Mouse (Mus musculus): ENCODE data around the gene Dapk1. TPM values are rescaled to one million over a fixed set of nuclear protein-coding genes. Genes with fewer than 3 reads are reported as not detected.
A peak's percentile ranks its signal among the peaks of the same experiment; 100 is the strongest.

Dapk1 gene
- polyA plus RNA-seq, 1 experiment from 2014 or later = 8.2 TPM

DNA sequence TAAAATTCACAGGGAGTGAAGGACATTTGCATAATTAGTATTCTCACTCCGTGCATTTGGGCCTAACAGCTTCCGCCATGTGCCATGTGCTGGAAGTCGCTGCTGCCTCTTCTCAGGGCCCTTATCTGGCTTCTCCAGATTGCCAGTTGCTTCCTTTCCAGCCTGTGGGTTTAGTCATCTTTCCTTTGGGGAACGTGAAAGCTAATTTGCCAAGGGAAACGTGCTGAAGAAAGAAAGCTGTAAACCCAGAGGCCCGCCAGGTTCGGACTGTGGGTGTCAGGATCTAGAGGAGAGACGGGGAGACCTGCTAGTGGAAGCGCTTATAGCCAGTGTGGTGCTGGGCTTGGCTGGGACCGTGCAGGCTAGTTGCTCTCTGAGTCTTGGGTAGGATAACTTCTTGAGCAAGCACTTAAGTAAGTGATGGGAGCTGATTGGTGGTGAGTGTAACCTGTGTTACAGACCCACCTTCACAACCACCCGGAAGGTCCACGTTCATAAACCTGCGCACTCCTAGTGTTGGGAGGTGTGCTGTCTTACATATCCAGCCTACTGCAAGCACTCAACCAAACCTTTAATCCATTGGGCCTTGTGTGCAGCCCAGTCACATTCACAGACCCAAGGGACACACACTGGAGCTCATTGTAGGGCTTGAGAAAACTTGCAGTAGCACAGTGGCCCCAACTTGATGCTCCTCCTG lies 141.8 kb downstream of the Dapk1 start:
- no peak for ATAC-seq (ENCODE audit: extremely low read depth, insufficient number of reproducible peaks, low FRiP score, low TSS enrichment)
- H3K9ac ChIP-seq = no peak overlapping the region
- H3K9me3 ChIP-seq = 0 out of 2 replicates have a peak, but pooled peaks cover 2% of the 10 kb centered on the region
- H3K4me3 ChIP-seq = no peak overlapping the region
- H3K27ac ChIP-seq (replicated peaks) = peak overlapping the region; percentile 65
- peak overlapping the region; percentile 3 for H3K4me2 ChIP-seq
- peaks cover 19% of the 10 kb centered on the region for H3K4me1 ChIP-seq
- H3K36me3 ChIP-seq = peaks cover 20% of the 10 kb centered on the region
- no peaks in the 10 kb centered on the region for H3K27me3 ChIP-seq (replicated peaks)
- WGBS = 46% methylated on average over 13 of the region's 13 CpGs

GRCm38 (mm10) chr13:60744078-60744460 lies 142.3 kb downstream of the Dapk1 start:
- WGBS = 23% methylated on average over 7 of the region's 7 CpGs
- H3K27ac ChIP-seq (replicated peaks) = peak overlapping the region; percentile 65
- H3K27me3 ChIP-seq (replicated peaks) = no peaks in the 10 kb centered on the region
- peak; percentile 21; the same call in 1 of the 2 replicates for ATAC-seq (ENCODE audit: extremely low read depth, insufficient number of reproducible peaks, low FRiP score, low TSS enrichment)
- 0 out of 2 replicates have a peak, but pooled peaks cover 2% of the 10 kb centered on the region for H3K9me3 ChIP-seq
- peaks cover 18% of the 10 kb centered on the region for H3K4me1 ChIP-seq
- H3K36me3 ChIP-seq = peaks cover 20% of the 10 kb centered on the region
- no peak overlapping the region for H3K4me3 ChIP-seq
- no peak overlapping the region for H3K9ac ChIP-seq
- peak overlapping the region; percentile 3; the same call in 1 of the 2 replicates for H3K4me2 ChIP-seq

DNA sequence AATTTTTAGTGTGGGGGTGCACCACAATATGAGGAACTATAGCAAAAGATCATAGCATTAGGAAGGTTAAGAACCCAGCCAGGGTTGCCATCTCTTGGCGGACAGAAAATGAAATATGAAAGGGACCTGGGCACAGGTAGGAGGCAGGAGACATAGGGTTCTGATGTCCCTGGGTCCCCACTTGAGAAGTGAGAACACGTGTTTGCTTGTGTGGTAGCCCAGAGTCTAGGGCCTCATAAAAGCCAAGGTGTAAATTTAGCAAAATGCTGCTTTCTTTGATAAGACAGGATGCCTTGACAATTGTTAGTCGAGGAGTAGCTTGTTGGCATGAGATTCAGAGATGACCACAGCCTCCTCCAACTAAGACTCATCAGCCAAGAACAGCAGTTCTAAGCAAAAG lies 143.0 kb downstream of the Dapk1 start:
- no peak overlapping the region for H3K4me3 ChIP-seq
- no peak overlapping the region for H3K9ac ChIP-seq
- H3K27ac ChIP-seq (replicated peaks) = no peak overlapping the region
- no peak for ATAC-seq (ENCODE audit: extremely low read depth, insufficient number of reproducible peaks, low FRiP score, low TSS enrichment)
- 61% methylated on average over 3 of the region's 3 CpGs for WGBS
- H3K4me2 ChIP-seq = no peak overlapping the region
- peaks cover 21% of the 10 kb centered on the region for H3K36me3 ChIP-seq
- peaks cover 18% of the 10 kb centered on the region for H3K4me1 ChIP-seq
- H3K9me3 ChIP-seq = 0 out of 2 replicates have a peak, but pooled peaks cover 2% of the 10 kb centered on the region
- no peaks in the 10 kb centered on the region for H3K27me3 ChIP-seq (replicated peaks)

DNA sequence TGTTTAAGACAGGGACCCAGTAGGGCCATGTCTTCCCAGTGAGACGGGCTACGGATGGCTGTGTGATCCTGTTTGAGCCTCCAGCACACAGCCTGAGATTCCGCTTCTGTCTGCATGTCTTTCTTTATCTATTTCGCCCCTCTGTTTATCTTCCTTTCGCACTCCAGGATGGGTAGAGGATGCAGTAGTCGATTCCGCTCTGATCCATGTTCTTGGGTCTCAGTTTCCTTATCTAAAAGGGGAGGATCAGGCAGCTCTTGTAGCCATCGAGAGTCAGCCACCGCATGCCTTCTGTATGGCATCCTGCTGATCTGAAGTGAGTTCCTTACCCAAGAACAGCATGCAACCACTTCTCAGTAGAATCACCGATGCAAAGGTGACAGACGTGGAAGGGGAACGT lies 143.6 kb downstream of the Dapk1 start:
- WGBS = 52% methylated on average over 12 of the region's 12 CpGs
- H3K27ac ChIP-seq (replicated peaks) = no peak overlapping the region

GRCm38 (mm10) chr13:60746271-60746670 lies 144.5 kb downstream of the Dapk1 start:
- 36% methylated on average over 1 of the region's 1 CpGs for WGBS
- Histone ChIP-seq H3K9me3 (no peaks in the 10 kb centered on the region), H3K4me2 (no peak overlapping the region), H3K4me3 (no peak overlapping the region), H3K27ac (replicated peaks) (no peak overlapping the region), H3K4me1 (peaks cover 18% of the 10 kb centered on the region), H3K36me3 (peaks cover 16% of the 10 kb centered on the region), H3K27me3 (replicated peaks) (no peaks in the 10 kb centered on the region), H3K9ac (no peak overlapping the region)
- ATAC-seq (ENCODE audit: extremely low read depth, insufficient number of reproducible peaks, low FRiP score, low TSS enrichment) = no peak

More for the DNA sequence above, 143.6 kb downstream of the Dapk1 start:
- no peaks in the 10 kb centered on the region for H3K27me3 ChIP-seq (replicated peaks)
- H3K4me3 ChIP-seq = no peak overlapping the region
- H3K9ac ChIP-seq = no peak overlapping the region
- H3K4me2 ChIP-seq = no peak overlapping the region
- ATAC-seq (ENCODE audit: extremely low read depth, insufficient number of reproducible peaks, low FRiP score, low TSS enrichment) = no peak
- H3K9me3 ChIP-seq = no peaks in the 10 kb centered on the region
- peaks cover 18% of the 10 kb centered on the region for H3K4me1 ChIP-seq
- peaks cover 15% of the 10 kb centered on the region for H3K36me3 ChIP-seq

- no peak overlapping the region for H3K27ac ChIP-seq (replicated peaks)
- no peak for ATAC-seq (ENCODE audit: extremely low read depth, insufficient number of reproducible peaks, low FRiP score, low TSS enrichment)
- peaks cover 18% of the 10 kb centered on the region for H3K4me1 ChIP-seq
These were observed 145.5 kb downstream of the Dapk1 start for GRCm38 (mm10) chr13:60747201-60747600.

DNA sequence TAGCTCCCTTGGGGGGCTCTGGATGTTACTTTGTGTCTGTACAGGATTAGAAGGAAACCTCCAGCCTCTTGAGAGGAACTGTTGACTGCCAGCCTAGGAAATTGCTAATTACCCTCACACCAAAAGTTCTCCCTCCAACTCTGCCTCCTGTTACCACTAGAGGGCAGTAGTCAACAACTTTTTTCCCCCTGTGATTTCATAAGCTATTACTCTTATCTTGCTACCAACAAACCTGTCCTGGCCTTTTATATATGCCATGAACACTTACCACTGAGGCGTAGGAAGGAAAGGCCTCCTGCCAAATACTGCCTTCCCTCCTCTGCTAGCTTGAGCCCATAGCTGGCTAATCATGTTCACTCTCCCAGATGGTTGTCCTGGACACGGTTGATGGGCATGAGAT lies 146.8 kb downstream of the Dapk1 start:
- Histone ChIP-seq H3K36me3 (peaks cover 37% of the 10 kb centered on the region), H3K27ac (replicated peaks) (no peak overlapping the region), H3K4me3 (no peak overlapping the region), H3K9me3 (peaks cover 3% of the 10 kb centered on the region; the same call in 1 of the 2 replicates), H3K4me1 (peaks cover 5% of the 10 kb centered on the region), H3K4me2 (no peak overlapping the region), H3K9ac (no peak overlapping the region), H3K27me3 (replicated peaks) (no peaks in the 10 kb centered on the region)
- WGBS = 81% methylated on average over 2 of the region's 2 CpGs
- no peak for ATAC-seq (ENCODE audit: extremely low read depth, insufficient number of reproducible peaks, low FRiP score, low TSS enrichment)

More at GRCm38 (mm10) chr13:60747201-60747600, 145.5 kb downstream of the Dapk1 start:
- no peak overlapping the region for H3K4me3 ChIP-seq
- no peaks in the 10 kb centered on the region for H3K9me3 ChIP-seq
- no peak overlapping the region for H3K4me2 ChIP-seq
- WGBS = 79% methylated on average over 1 of the region's 1 CpGs
- no peaks in the 10 kb centered on the region for H3K27me3 ChIP-seq (replicated peaks)
- peaks cover 23% of the 10 kb centered on the region for H3K36me3 ChIP-seq
- H3K9ac ChIP-seq = no peak overlapping the region

DNA sequence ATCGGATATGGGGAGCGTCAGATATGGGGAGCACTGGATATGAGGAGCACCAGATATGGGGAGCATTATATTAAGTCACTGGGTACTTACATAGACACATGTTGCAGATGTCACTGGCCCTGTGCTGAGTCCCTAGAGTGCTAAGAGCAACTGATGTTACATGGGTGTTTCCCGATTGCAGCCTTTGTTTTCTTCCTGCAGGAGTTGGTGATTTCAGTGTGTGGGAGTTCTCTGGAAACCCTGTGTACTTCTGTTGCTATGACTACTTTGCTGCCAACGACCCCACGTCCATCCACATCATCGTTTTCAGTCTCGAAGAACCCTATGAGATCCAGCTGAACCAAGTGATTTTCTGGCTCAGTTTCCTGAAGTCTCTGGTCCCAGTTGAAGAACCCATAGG lies 149.2 kb downstream of the Dapk1 start:
- 84% methylated on average over 7 of the region's 7 CpGs for WGBS
- Histone ChIP-seq H3K4me3 (no peak overlapping the region), H3K27me3 (replicated peaks) (no peaks in the 10 kb centered on the region), H3K36me3 (peaks cover 44% of the 10 kb centered on the region), H3K9ac (no peak overlapping the region), H3K4me1 (no peaks in the 10 kb centered on the region), H3K9me3 (peaks cover 3% of the 10 kb centered on the region; the same call in 1 of the 2 replicates), H3K4me2 (no peak overlapping the region), H3K27ac (replicated peaks) (no peak overlapping the region)
- ATAC-seq (ENCODE audit: extremely low read depth, insufficient number of reproducible peaks, low FRiP score, low TSS enrichment) = no peak

DNA sequence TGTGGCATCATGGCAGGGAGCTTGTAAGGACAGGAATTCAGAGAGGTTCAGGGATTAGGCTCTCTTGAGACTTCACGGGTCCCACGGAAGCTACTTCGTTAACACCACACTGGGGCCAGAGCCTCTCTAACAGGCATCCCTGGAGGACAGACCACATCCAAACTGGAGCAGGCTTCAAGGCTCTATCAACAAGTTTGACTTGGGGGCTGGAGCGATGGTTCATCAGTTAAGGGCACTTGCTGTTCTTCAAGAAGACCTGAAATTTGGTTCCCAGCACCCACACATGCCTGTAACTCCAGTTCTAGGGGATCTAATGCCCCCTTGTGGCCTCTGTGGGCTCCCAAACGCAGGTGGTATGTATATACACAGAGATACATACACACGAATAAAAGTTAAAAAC lies 151.5 kb downstream of the Dapk1 start:
- H3K4me3 ChIP-seq = no peak overlapping the region
- H3K9me3 ChIP-seq = peaks cover 3% of the 10 kb centered on the region; the same call in 1 of the 2 replicates
- no peaks in the 10 kb centered on the region for H3K27me3 ChIP-seq (replicated peaks)
- no peak overlapping the region for H3K9ac ChIP-seq
- H3K4me1 ChIP-seq = no peaks in the 10 kb centered on the region
- WGBS = 89% methylated on average over 6 of the region's 6 CpGs
- peaks cover 46% of the 10 kb centered on the region for H3K36me3 ChIP-seq
- ATAC-seq (ENCODE audit: extremely low read depth, insufficient number of reproducible peaks, low FRiP score, low TSS enrichment) = no peak
- no peak overlapping the region for H3K27ac ChIP-seq (replicated peaks)
- no peak overlapping the region for H3K4me2 ChIP-seq

GRCm38 (mm10) chr13:60755251-60755650 lies 153.5 kb downstream of the Dapk1 start:
- Histone ChIP-seq H3K4me2 (no peak overlapping the region), H3K4me1 (no peaks in the 10 kb centered on the region), H3K27ac (replicated peaks) (no peak overlapping the region), H3K9ac (no peak overlapping the region), H3K9me3 (peaks cover 3% of the 10 kb centered on the region; the same call in 1 of the 2 replicates), H3K36me3 (peaks cover 41% of the 10 kb centered on the region), H3K4me3 (no peak overlapping the region), H3K27me3 (replicated peaks) (no peaks in the 10 kb centered on the region)
- WGBS = 52% methylated on average over 2 of the region's 2 CpGs
- no peak for ATAC-seq (ENCODE audit: extremely low read depth, insufficient number of reproducible peaks, low FRiP score, low TSS enrichment)

DNA sequence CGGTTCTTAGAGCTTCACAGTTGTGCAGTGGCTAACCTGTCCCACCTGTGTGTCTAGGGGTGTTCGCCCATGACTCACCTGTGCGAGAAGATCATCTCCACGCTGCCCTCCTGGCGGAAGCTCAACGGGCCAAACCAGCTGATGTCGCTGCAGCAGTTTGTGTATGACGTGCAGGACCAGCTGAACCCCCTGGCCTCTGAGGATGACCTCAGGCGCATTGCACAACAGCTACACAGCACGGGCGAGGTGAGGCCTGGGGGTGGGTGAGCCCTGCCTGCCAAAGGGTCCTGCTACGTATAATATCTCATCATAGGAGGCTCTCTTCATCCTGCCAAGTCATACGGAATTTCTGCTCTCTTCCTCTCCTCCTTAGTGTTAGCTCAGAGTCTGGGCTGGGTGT lies 155.5 kb downstream of the Dapk1 start:
- WGBS = 78% methylated on average over 13 of the region's 13 CpGs
- no peak overlapping the region for H3K9ac ChIP-seq
- H3K9me3 ChIP-seq = peaks cover 3% of the 10 kb centered on the region; the same call in 1 of the 2 replicates
- H3K4me2 ChIP-seq = no peak overlapping the region
- no peak for ATAC-seq (ENCODE audit: extremely low read depth, insufficient number of reproducible peaks, low FRiP score, low TSS enrichment)
- no peaks in the 10 kb centered on the region for H3K4me1 ChIP-seq
- no peak overlapping the region for H3K4me3 ChIP-seq
- H3K36me3 ChIP-seq = peaks cover 46% of the 10 kb centered on the region
- H3K27ac ChIP-seq (replicated peaks) = no peak overlapping the region
- no peaks in the 10 kb centered on the region for H3K27me3 ChIP-seq (replicated peaks)

- Histone ChIP-seq H3K4me2 (no peak overlapping the region), H3K27ac (replicated peaks) (no peak overlapping the region), H3K4me3 (no peak overlapping the region), H3K27me3 (replicated peaks) (no peaks in the 10 kb centered on the region), H3K9me3 (no peaks in the 10 kb centered on the region), H3K4me1 (no peaks in the 10 kb centered on the region), H3K9ac (no peak overlapping the region), H3K36me3 (peaks cover 31% of the 10 kb centered on the region)
- 35% methylated on average over 6 of the region's 6 CpGs for WGBS
- ATAC-seq (ENCODE audit: extremely low read depth, insufficient number of reproducible peaks, low FRiP score, low TSS enrichment) = no peak
These were observed 157.4 kb downstream of the Dapk1 start for GRCm38 (mm10) chr13:60759136-60759535.

All from heart, embryonic 13.5 days (tissue).